Mouse (Mus musculus) liver, embryonic 11.5 days (tissue): ENCODE results near the gene Mc3r. TPM values are rescaled to one million over a fixed set of nuclear protein-coding genes. Genes with fewer than 3 reads are reported as not detected.
A peak's percentile ranks its signal among the peaks of the same experiment; 100 is the strongest.

Experiments used
- ATAC-seq: fragments of 200-750 bp; cut with Nextera tagmentation; replicated peaks from 2 replicates; pipeline ENCODE4 v1.8.0; 2017; ENCODE audit warnings: moderate number of reproducible peaks, mild to moderate bottlenecking, moderate TSS enrichment, moderate library complexity; ENCODE audit not compliant: low FRiP score
- DNase-seq: peaks from one replicate; pipeline ENCODE4 v3.0.0-alpha.2; 2017; ENCODE audit warnings: low spot score
- H3K27ac ChIP-seq: fragments of 300-500 bp; sonication (generic); 2 replicates; pipeline ENCODE4 v1.5.1; 2014; ENCODE audit warnings: mild to moderate bottlenecking, low read depth, low read length, control low read depth
- H3K27me3 ChIP-seq: fragments of 300-500 bp; sonication (generic); replicated peaks from 2 replicates; pipeline ENCODE4 v1.6.1; 2014; ENCODE audit warnings: low read length, mixed read lengths; ENCODE audit not compliant: control insufficient read depth, insufficient read depth
- H3K36me3 ChIP-seq: fragments of 300-500 bp; sonication (generic); 2 replicates; pipeline ENCODE4 v1.6.1; 2014; ENCODE audit warnings: mild to moderate bottlenecking, low read length, moderate library complexity, mixed read lengths; ENCODE audit not compliant: control insufficient read depth, insufficient read depth
- H3K4me1 ChIP-seq: fragments of 300-500 bp; sonication (generic); replicated peaks from 2 replicates; pipeline ENCODE4 v1.6.1; 2014; ENCODE audit warnings: low read length, mixed read lengths; ENCODE audit not compliant: control insufficient read depth, insufficient read depth
- H3K4me2 ChIP-seq: fragments of 300-500 bp; sonication (generic); 2 replicates; pipeline ENCODE4 v1.6.1; 2014; ENCODE audit warnings: mild to moderate bottlenecking, control low read depth, moderate library complexity
- H3K4me3 ChIP-seq: fragments of 300-500 bp; sonication (generic); 2 replicates; pipeline ENCODE4 v1.5.1; 2014; ENCODE audit warnings: low read depth, low read length, control low read depth
- H3K9ac ChIP-seq: fragments of 300-500 bp; sonication (generic); 2 replicates; pipeline ENCODE4 v1.6.1; 2014; ENCODE audit warnings: low read depth, low read length, control low read depth
- H3K9me3 ChIP-seq: fragments of 300-500 bp; sonication (generic); 2 replicates; pipeline ENCODE4 v1.6.1; 2016; ENCODE audit warnings: low read length, inconsistent platforms, mixed read lengths; ENCODE audit not compliant: control insufficient read depth
- WGBS: fragments of 180-500 bp; shearing (Covaris S2); extraction: QIAGEN DNeasy Blood & Tissue Kit; methylation state at CpG from one replicate; pipeline ENCODE4 v1.1.7; 2014; 5-methylcytosine and 5-hydroxymethylcytosine counted together
- polyA plus RNA-seq: library from polyadenylated mRNA; unstranded; fragments of >200 nt; fragmentation: Nextera tagmentation; extraction: Ambion mirVana; gene quantifications from 2 replicates; pipeline ENCODE4 v1.2.1, GENCODE M21; 2014

Mc3r gene
- polyA plus RNA-seq, 1 experiment from 2014 or later, result 0.08 TPM

GRCm38 (mm10) chr2:172219186-172219585, 29.1 kb upstream of the Mc3r start:
- Histone ChIP-seq H3K4me1 (no peaks in the 10 kb centered on the region), H3K36me3 (no peaks in the 10 kb centered on the region), H3K9me3 (no peaks in the 10 kb centered on the region), H3K4me2 (no peak overlapping the region), H3K9ac (no peak overlapping the region), H3K27ac (no peak overlapping the region), H3K4me3 (no peak overlapping the region), H3K27me3 (no peaks in the 10 kb centered on the region)
- whole genome bisulfite sequencing, result 55% methylated on average over 5 of the region's 5 CpGs
- ATAC-seq, result no peak
- no peak for DNase-seq

GRCm38 (mm10) chr2:172221656-172222393, 26.5 kb upstream of the Mc3r start:
- Histone ChIP-seq H3K4me2 (no peak overlapping the region), H3K9ac (no peak overlapping the region), H3K27ac (no peak overlapping the region), H3K4me3 (no peak overlapping the region), H3K4me1 (no peaks in the 10 kb centered on the region), H3K9me3 (no peaks in the 10 kb centered on the region), H3K27me3 (no peaks in the 10 kb centered on the region), H3K36me3 (no peaks in the 10 kb centered on the region)
- ATAC-seq (peak; percentile 39), DNase-seq (peak; percentile 73)
- 11% methylated on average over 16 of the region's 16 CpGs for WGBS

- no peak overlapping the region for H3K27ac ChIP-seq
- H3K9me3 ChIP-seq, result no peaks in the 10 kb centered on the region
- H3K4me1 ChIP-seq, result no peaks in the 10 kb centered on the region
- DNase-seq, result no peak
- no peak overlapping the region for H3K4me3 ChIP-seq
- H3K4me2 ChIP-seq, result no peak overlapping the region
- no peak overlapping the region for H3K9ac ChIP-seq
- H3K27me3 ChIP-seq, result no peaks in the 10 kb centered on the region
- ATAC-seq, result no peak
- 13% methylated on average over 6 of the region's 6 CpGs for WGBS
- H3K36me3 ChIP-seq, result no peaks in the 10 kb centered on the region
Measured at GRCm38 (mm10) chr2:172222394-172222785, 25.9 kb upstream of the Mc3r start.

- Histone ChIP-seq H3K27me3 (no peaks in the 10 kb centered on the region), H3K36me3 (no peaks in the 10 kb centered on the region), H3K4me1 (no peaks in the 10 kb centered on the region), H3K9me3 (no peaks in the 10 kb centered on the region), H3K4me3 (no peak overlapping the region), H3K9ac (no peak overlapping the region), H3K27ac (no peak overlapping the region), H3K4me2 (no peak overlapping the region)
- WGBS, result 85% methylated on average over 7 of the region's 7 CpGs
- ATAC-seq, result no peak
- DNase-seq, result no peak
Measured at GRCm38 (mm10) chr2:172222891-172223290, 25.4 kb upstream of the Mc3r start.

- Histone ChIP-seq H3K27ac (no peak overlapping the region), H3K9me3 (no peaks in the 10 kb centered on the region), H3K4me1 (no peaks in the 10 kb centered on the region), H3K27me3 (no peaks in the 10 kb centered on the region), H3K9ac (no peak overlapping the region), H3K4me2 (no peak overlapping the region), H3K4me3 (no peak overlapping the region), H3K36me3 (no peaks in the 10 kb centered on the region)
- 80% methylated on average over 8 of the region's 8 CpGs for WGBS
- no peak for DNase-seq
- no peak for ATAC-seq
Measured at GRCm38 (mm10) chr2:172223451-172224200, 24.7 kb upstream of the Mc3r start.

- H3K4me3 ChIP-seq, result no peak overlapping the region
- H3K4me1 ChIP-seq, result no peaks in the 10 kb centered on the region
- H3K27ac ChIP-seq, result no peak overlapping the region
- DNase-seq (no peak), ATAC-seq (no peak)
- no peaks in the 10 kb centered on the region for H3K27me3 ChIP-seq
- WGBS, result 44% methylated on average over 7 of the region's 7 CpGs
- no peak overlapping the region for H3K4me2 ChIP-seq
- no peaks in the 10 kb centered on the region for H3K9me3 ChIP-seq
- no peaks in the 10 kb centered on the region for H3K36me3 ChIP-seq
- H3K9ac ChIP-seq, result no peak overlapping the region
Measured at GRCm38 (mm10) chr2:172226945-172227344, 21.3 kb upstream of the Mc3r start.

- Histone ChIP-seq H3K36me3 (no peaks in the 10 kb centered on the region), H3K4me3 (no peak overlapping the region), H3K4me1 (no peaks in the 10 kb centered on the region), H3K4me2 (no peak overlapping the region), H3K9ac (no peak overlapping the region), H3K27me3 (no peaks in the 10 kb centered on the region), H3K9me3 (no peaks in the 10 kb centered on the region), H3K27ac (no peak overlapping the region)
- 86% methylated on average over 3 of the region's 3 CpGs for whole genome bisulfite sequencing
- ATAC-seq (no peak), DNase-seq (no peak)
Measured at GRCm38 (mm10) chr2:172227808-172228207, 20.5 kb upstream of the Mc3r start.

- H3K27ac ChIP-seq, result no peak overlapping the region
- ATAC-seq (no peak), DNase-seq (no peak)
- H3K36me3 ChIP-seq, result no peaks in the 10 kb centered on the region
- no peaks in the 10 kb centered on the region for H3K9me3 ChIP-seq
- no peaks in the 10 kb centered on the region for H3K27me3 ChIP-seq
- WGBS, result 54% methylated on average over 3 of the region's 3 CpGs
- H3K9ac ChIP-seq, result no peak overlapping the region
- H3K4me2 ChIP-seq, result no peak overlapping the region
- H3K4me1 ChIP-seq, result no peaks in the 10 kb centered on the region
- H3K4me3 ChIP-seq, result no peak overlapping the region
Measured at GRCm38 (mm10) chr2:172229190-172229589, 19.1 kb upstream of the Mc3r start.

- Histone ChIP-seq H3K4me2 (no peak overlapping the region), H3K27ac (no peak overlapping the region), H3K4me3 (no peak overlapping the region), H3K9me3 (no peaks in the 10 kb centered on the region), H3K4me1 (no peaks in the 10 kb centered on the region), H3K27me3 (no peaks in the 10 kb centered on the region), H3K36me3 (no peaks in the 10 kb centered on the region), H3K9ac (no peak overlapping the region)
- no peak for DNase-seq
- WGBS, result 48% methylated on average over 4 of the region's 4 CpGs
- ATAC-seq, result no peak
Measured at GRCm38 (mm10) chr2:172230126-172230525, 18.2 kb upstream of the Mc3r start.
